Mouse (Mus musculus) ovary, postnatal 36 days (tissue): ENCODE measurements around the gene Hnrnpdl.

ENCODE experiments used
- DNase-seq: peaks from one replicate; pipeline ENCODE4 v3.0.0; 2022; ENCODE audit warnings: low spot score, mixed read lengths

Hnrnpdl gene

DNA sequence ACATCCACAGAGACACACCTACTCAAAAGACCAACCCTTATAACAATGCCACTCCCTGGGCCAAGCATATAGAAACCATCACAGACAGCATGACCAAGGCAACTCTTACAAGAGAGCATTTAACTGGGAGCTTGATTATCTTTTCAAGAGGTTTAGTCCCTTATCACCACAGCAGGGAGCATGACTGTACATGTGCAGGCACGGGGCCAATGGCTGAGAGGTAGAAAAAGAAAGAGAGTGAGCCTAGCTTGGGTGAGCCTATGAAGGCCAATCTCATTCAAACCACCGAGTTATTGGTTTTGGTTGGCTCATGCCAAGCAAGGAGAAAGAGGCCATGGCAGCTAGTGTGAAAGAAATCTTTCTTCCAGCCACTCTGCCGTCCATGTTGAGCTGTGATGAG, 34.0 kb downstream of the Hnrnpdl start:
- no peak for DNase-seq

DNA sequence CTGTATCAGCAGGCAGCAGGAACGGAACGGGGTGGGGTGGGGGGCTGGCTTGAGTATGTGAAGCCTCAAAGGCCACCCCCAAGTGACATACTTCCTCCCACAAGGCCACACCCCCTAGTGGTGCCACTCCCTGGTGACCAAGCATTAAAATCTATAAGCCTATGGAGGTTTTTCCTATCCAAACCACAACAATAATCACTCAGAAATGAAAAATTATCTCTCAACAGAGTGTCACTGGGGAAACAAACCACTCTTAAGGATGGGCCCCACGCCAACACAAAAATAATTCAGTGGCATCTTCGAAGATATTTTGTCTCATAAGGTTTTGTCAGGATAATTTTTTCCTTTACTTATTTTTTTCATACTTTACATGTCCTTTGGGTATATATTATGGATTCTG, 35.6 kb downstream of the Hnrnpdl start:
- DNase-seq, result no peak

GRCm38 (mm10) chr5:100000500-100000899, 39.0 kb downstream of the Hnrnpdl start:
- DNase-seq, result no peak

- DNase-seq, result no peak
Observed at GRCm38 (mm10) chr5:100000048-100000447, 39.4 kb downstream of the Hnrnpdl start.

DNA sequence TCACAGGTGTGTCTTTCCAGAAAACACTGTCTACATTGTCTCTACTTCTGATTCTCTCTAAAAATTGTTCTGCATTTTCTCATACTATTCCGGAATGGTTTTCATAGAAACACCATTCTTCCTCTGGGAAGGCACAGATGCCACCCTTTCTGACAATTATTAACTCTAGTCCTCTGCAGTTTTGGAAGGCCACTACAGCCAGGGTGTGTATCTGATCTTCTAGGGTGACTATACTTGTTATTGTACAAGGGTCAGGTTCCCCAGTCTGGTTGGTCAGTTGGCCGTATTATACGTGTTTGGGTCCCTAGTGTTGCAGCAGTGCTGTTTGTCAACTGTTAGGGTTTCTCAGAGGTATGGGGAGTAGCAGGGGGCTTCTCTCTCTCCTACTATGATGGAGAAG, 44.8 kb downstream of the Hnrnpdl start:
- no peak for DNase-seq

GRCm38 (mm10) chr5:99994166-99994565, 45.3 kb downstream of the Hnrnpdl start:
- DNase-seq, result no peak
